Mouse (Mus musculus) midbrain, embryonic 14.5 days (tissue): ENCODE results near the gene Plxna3. TPM values are rescaled to one million over a fixed set of nuclear protein-coding genes. Genes with fewer than 3 reads are reported as not detected.

Source experiments
- ATAC-seq: fragments of 200-750 bp; cut with Nextera tagmentation; 2 replicates; pipeline ENCODE4 v1.8.0; 2017; ENCODE audit warnings: moderate number of reproducible peaks, moderate library complexity; ENCODE audit not compliant: low FRiP score, low TSS enrichment
- DNase-seq: peaks from one replicate; pipeline ENCODE4 v3.0.0-alpha.2; 2015
- H3K27ac ChIP-seq: fragments of 300-500 bp; sonication (generic); replicated peaks from 2 replicates; pipeline ENCODE4 v1.5.1; 2014; ENCODE audit warnings: mild to moderate bottlenecking, low read depth, low read length, moderate library complexity
- H3K27me3 ChIP-seq: fragments of 300-500 bp; sonication (generic); 2 replicates; pipeline ENCODE4 v1.6.1; 2014; ENCODE audit warnings: low read length, control low read depth, mixed read lengths; ENCODE audit not compliant: control insufficient read depth, insufficient read depth
- H3K36me3 ChIP-seq: fragments of 300-500 bp; sonication (generic); 2 replicates; pipeline ENCODE4 v1.6.1; 2014; ENCODE audit warnings: low read length, control low read depth; ENCODE audit not compliant: control insufficient read depth, insufficient read depth
- H3K4me1 ChIP-seq: fragments of 300-500 bp; sonication (generic); 2 replicates; pipeline ENCODE4 v1.6.1; 2014; ENCODE audit warnings: mild to moderate bottlenecking, antibody characterized with exemption, low read length, control low read depth; ENCODE audit not compliant: control insufficient read depth, insufficient read depth
- H3K4me2 ChIP-seq: fragments of 300-500 bp; sonication (generic); 2 replicates; pipeline ENCODE4 v1.6.1; 2014; ENCODE audit warnings: mild to moderate bottlenecking, low read length, moderate library complexity
- H3K4me3 ChIP-seq: fragments of 300-500 bp; sonication (generic); replicated peaks from 2 replicates; pipeline ENCODE4 v1.5.1; 2014; ENCODE audit warnings: low read depth, low read length
- H3K9ac ChIP-seq: fragments of 300-500 bp; sonication (generic); replicated peaks from 2 replicates; pipeline ENCODE4 v1.6.1; 2014; ENCODE audit warnings: mild to moderate bottlenecking, low read length, moderate library complexity
- H3K9me3 ChIP-seq: fragments of 300-500 bp; sonication (generic); 2 replicates; pipeline ENCODE4 v1.6.1; 2016; ENCODE audit warnings: low read length, control low read depth, mixed read lengths; ENCODE audit not compliant: control insufficient read depth
- WGBS: fragments of 180-500 bp; shearing (Covaris S2); extraction: QIAGEN DNeasy Blood & Tissue Kit; methylation state at CpG from one replicate; pipeline ENCODE4 v1.1.7; 2014; 5-methylcytosine and 5-hydroxymethylcytosine counted together
- microRNA-seq: library from miRNA; unstranded; fragments of <30 nt; microRNA quantifications from one replicate; pipeline ENCODE4, GENCODE M21; 2016
- polyA plus RNA-seq: library from polyadenylated mRNA; unstranded; fragments of >200 nt; fragmentation: Nextera tagmentation; extraction: Ambion mirVana; gene quantifications from 2 replicates; pipeline ENCODE4 v1.2.1, GENCODE M21; 2014

The Plxna3 gene
- polyA plus RNA-seq, 1 experiment from 2014 or later, result 56.6 TPM

- DNase-seq (peak; percentile 87), ATAC-seq (peak; percentile 98)
- WGBS, result 21% methylated on average over 30 of the region's 30 CpGs
Observed at GRCm38 (mm10) chrX:74392535-74393443, 63.9 kb downstream of the Plxna3 start, which contains the start of the genes Fam3a and Ikbkg. Fam3a (minus strand) TSS chrX:74393272. Ikbkg (plus strand) TSS chrX:74393290.

More at GRCm38 (mm10) chrX:74392535-74393443, 63.9 kb downstream of the Plxna3 start, which contains the start of the genes Fam3a and Ikbkg:
- Histone ChIP-seq H3K4me3 (peak within 1 kb of the TSS; percentile 52), H3K4me2 (peak within 1 kb of the TSS; percentile 59), H3K9ac (peak within 1 kb of the TSS; percentile 63), H3K4me1 (no peaks in the 10 kb centered on the region), H3K9me3 (no peaks in the 10 kb centered on the region), H3K36me3 (no peaks in the 10 kb centered on the region), H3K27me3 (no peaks in the 10 kb centered on the region), H3K27ac (peak within 1 kb of the TSS; percentile 89)

Small RNAs within 50 kb of the gene (microRNA-seq; reads per million reads assigned to microRNA genes)
- 1.6 reads per million, percentile 6 among the genes with 10 or more reads in this experiment for gene Mir7092

Other genes starting within 250 kb of the Plxna3 start
- not detected in 2 replicates for gene Opn1mw, start 201.6 kb upstream of the Plxna3 start, polyA plus RNA-seq
- 17.8 and 19.4 TPM in 2 replicates for gene Mecp2, start 193.7 kb upstream of the Plxna3 start, polyA plus RNA-seq
- not detected in 2 replicates for gene Tex28, start 161.2 kb upstream of the Plxna3 start, polyA plus RNA-seq
- gene Tktl1, start 151.8 kb upstream of the Plxna3 start, polyA plus RNA-seq, result 0.08 and 0.20 TPM in 2 replicates
- gene Flna, start 79.2 kb upstream of the Plxna3 start, polyA plus RNA-seq, result 72.5 and 102 TPM in 2 replicates
- 19.5 and 49.3 TPM in 2 replicates for gene Emd, start 74.4 kb upstream of the Plxna3 start, polyA plus RNA-seq
- 527 and 538 TPM in 2 replicates for gene Rpl10, start 58.3 kb upstream of the Plxna3 start, polyA plus RNA-seq
- 64.9 and 76.8 TPM in 2 replicates for gene Taz, start 47.2 kb upstream of the Plxna3 start, polyA plus RNA-seq
- 1.8 and 3.8 TPM in 2 replicates for gene Dnase1l1, start 46.7 kb upstream of the Plxna3 start, polyA plus RNA-seq
- gene Atp6ap1, start 32.0 kb upstream of the Plxna3 start, polyA plus RNA-seq, result 220 and 235 TPM in 2 replicates
- gene Gdi1, start 24.1 kb upstream of the Plxna3 start, polyA plus RNA-seq, result 615 and 857 TPM in 2 replicates
- 43.2 and 44.1 TPM in 2 replicates for gene Fam50a, start 16.0 kb upstream of the Plxna3 start, polyA plus RNA-seq
- gene Lage3, start 24.6 kb downstream of the Plxna3 start, polyA plus RNA-seq, result 74.1 and 76.0 TPM in 2 replicates
- gene Ubl4a, start 44.2 kb downstream of the Plxna3 start, polyA plus RNA-seq, result 66.8 and 76.0 TPM in 2 replicates
- 6.4 and 9.4 TPM in 2 replicates for gene Slc10a3, start 44.3 kb downstream of the Plxna3 start, polyA plus RNA-seq
- gene Fam3a, start 64.2 kb downstream of the Plxna3 start, polyA plus RNA-seq, result 31.0 and 33.0 TPM in 2 replicates
- gene Ikbkg, start 64.2 kb downstream of the Plxna3 start, polyA plus RNA-seq, result 17.8 and 23.9 TPM in 2 replicates
- 55.6 and 59.5 TPM in 2 replicates for gene G6pdx, start 100.1 kb downstream of the Plxna3 start, polyA plus RNA-seq
- 0.37 TPM in 1 of 2 replicates, not detected in the other for gene Gm6880, start 152.3 kb downstream of the Plxna3 start, polyA plus RNA-seq
- not detected in 2 replicates for gene Olfr1326-ps1, start 245.8 kb downstream of the Plxna3 start, polyA plus RNA-seq